Mouse (Mus musculus) T-helper 2 cell (primary cell): Measurements from ENCODE around the gene Pde8a.

Experiments used
- in situ Hi-C: fragments of 300-600 bp; cut with MboI, MseI; formaldehyde crosslinking; loops from one replicate; pipeline ENCODE4 v1.15.1; 2025; ENCODE audit warnings: high pct_unique_total_duplicates

Pde8a gene

GRCm38 (mm10) chr7:81336432-81336786 is 123.0 kb downstream of the Pde8a start:
- in situ Hi-C loops = no loop called here

GRCm38 (mm10) chr7:81337785-81338521 is 124.6 kb downstream of the Pde8a start:
- in situ Hi-C loops = no loop called here

GRCm38 (mm10) chr7:81338522-81338873 is 125.1 kb downstream of the Pde8a start:
- in situ Hi-C loops = no loop called here

- in situ Hi-C loops = loop anchor here (5.0 kb wide), 1 partner anchor 172 kb away; no protein-coding TSS in a partner anchor
Observed at GRCm38 (mm10) chr7:81339783-81340182, 126.4 kb downstream of the Pde8a start.

GRCm38 (mm10) chr7:81341563-81341962 is 128.2 kb downstream of the Pde8a start:
- in situ Hi-C loops = loop anchor here (5.0 kb wide), 1 partner anchor 174 kb away; no protein-coding TSS in a partner anchor

GRCm38 (mm10) chr7:81342356-81343094 is 129.1 kb downstream of the Pde8a start:
- in situ Hi-C loops = loop anchor here (5.0 kb wide), 1 partner anchor 175 kb away; no protein-coding TSS in a partner anchor

GRCm38 (mm10) chr7:81343316-81343715 is 129.9 kb downstream of the Pde8a start:
- in situ Hi-C loops = loop anchor here (5.0 kb wide), 1 partner anchor 176 kb away; no protein-coding TSS in a partner anchor

GRCm38 (mm10) chr7:81343831-81344230 is 130.4 kb downstream of the Pde8a start:
- in situ Hi-C loops = loop anchor here (5.0 kb wide), 1 partner anchor 177 kb away; no protein-coding TSS in a partner anchor

- in situ Hi-C loops = loop anchor here (5.0 kb wide), 1 partner anchor 177 kb away; no protein-coding TSS in a partner anchor
Observed at GRCm38 (mm10) chr7:81344544-81345446, 131.4 kb downstream of the Pde8a start, which contains the start of gene Rps17. Gene Rps17 (minus strand): TSS chr7:81345254.

GRCm38 (mm10) chr7:81345447-81346170 is 132.2 kb downstream of the Pde8a start:
- in situ Hi-C loops = no loop called here

- in situ Hi-C loops = no loop called here
Observed at GRCm38 (mm10) chr7:81348206-81348605, 134.8 kb downstream of the Pde8a start.

GRCm38 (mm10) chr7:81351826-81352225 is 138.4 kb downstream of the Pde8a start:
- in situ Hi-C loops = loop anchor here (10.0 kb wide), 1 partner anchor 413 kb away; the partner anchor contains the start of gene Ramac

GRCm38 (mm10) chr7:81355746-81356145 is 142.3 kb downstream of the Pde8a start:
- in situ Hi-C loops = loop anchor here (10.0 kb wide), 1 partner anchor 409 kb away; the partner anchor contains the start of gene Ramac

- in situ Hi-C loops = loop anchor here (10.0 kb wide), 1 partner anchor 408 kb away; the partner anchor contains the start of gene Ramac
Observed at GRCm38 (mm10) chr7:81356360-81356759, 143.0 kb downstream of the Pde8a start.

GRCm38 (mm10) chr7:81356975-81357374 is 143.6 kb downstream of the Pde8a start:
- in situ Hi-C loops = loop anchor here (10.0 kb wide), 1 partner anchor 408 kb away; the partner anchor contains the start of gene Ramac

- in situ Hi-C loops = no loop called here
Observed at GRCm38 (mm10) chr7:81367946-81368345, 154.6 kb downstream of the Pde8a start.

- in situ Hi-C loops = no loop called here
Observed at GRCm38 (mm10) chr7:81369724-81370123, 156.3 kb downstream of the Pde8a start.

- in situ Hi-C loops = no loop called here
Observed at GRCm38 (mm10) chr7:81371811-81372210, 158.4 kb downstream of the Pde8a start.

- in situ Hi-C loops = no loop called here
Observed at GRCm38 (mm10) chr7:81372337-81372920, 159.0 kb downstream of the Pde8a start.

GRCm38 (mm10) chr7:81379363-81379762 is 166.0 kb downstream of the Pde8a start:
- in situ Hi-C loops = no loop called here
